Mouse (Mus musculus) small intestine, adult 2 months (tissue): ENCODE measurements around the gene Slain1.

Experiments used
- CTCF ChIP-seq: fragments of 200-500 bp; IDR thresholded peaks from 2 replicates; pipeline ENCODE4 v1.5.1; 2012; ENCODE audit warnings: low read depth, mild to moderate bottlenecking, control low read depth, inconsistent platforms, low read length, moderate library complexity, mixed read lengths; ENCODE audit not compliant: insufficient replicate concordance, insufficient read length; ENCODE audit errors: extremely low read depth
- POLR2A ChIP-seq: fragments of 200-500 bp; IDR thresholded peaks from 2 replicates; pipeline ENCODE4 v1.6.1; 2012; ENCODE audit warnings: low read depth, mild to moderate bottlenecking, control low read depth, inconsistent platforms, low read length, moderate library complexity

DNA sequence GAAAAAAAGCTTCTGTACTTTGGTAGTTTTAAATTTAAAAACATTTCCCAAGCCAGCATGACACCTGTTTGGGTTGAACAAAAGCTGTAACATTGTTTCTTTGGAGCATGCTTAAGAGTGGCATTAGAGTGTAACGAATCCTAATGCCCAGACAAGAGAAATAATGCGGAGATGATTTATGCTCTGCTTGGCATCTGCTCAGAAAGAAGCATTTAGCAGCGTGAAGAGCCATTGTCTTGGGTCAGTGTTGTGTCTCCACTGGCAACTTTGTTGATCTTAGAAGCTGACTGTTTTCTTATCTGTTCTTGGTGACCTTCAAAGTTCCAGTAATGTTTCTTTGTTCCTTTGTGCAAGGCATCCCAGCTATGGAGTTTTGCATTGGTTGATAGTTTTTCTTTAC lies 6.1 kb upstream of the Slain1 start:
- TF ChIP-seq POLR2A (no peak), CTCF (no peak)
